Mouse (Mus musculus): Measurements from ENCODE around the gene Fyb2. TPM values are rescaled to one million over a fixed set of nuclear protein-coding genes. Genes with fewer than 3 reads are reported as not detected.

Gene Fyb2
- polyA plus RNA-seq, 1 experiment from 2014 or later, result 1.8 TPM

GRCm38 (mm10) chr4:104948886-104949285 lies 35.6 kb downstream of the Fyb2 start:
- DNase-seq, result peak; percentile 17
- no peak for ATAC-seq
- H3K4me2 ChIP-seq (ENCODE audit: low read depth, low read length), result no peak overlapping the region
- H3K4me3 ChIP-seq (ENCODE audit: low read depth, low read length), result no peak overlapping the region
- no peaks in the 10 kb centered on the region for H3K9me3 ChIP-seq (ENCODE audit: low read length)
- TF ChIP-seq EP300 (IDR thresholded peaks at IDR 0.05; ENCODE audit: low read depth) (no peak), CTCF (IDR thresholded peaks at IDR 0.05; ENCODE audit: low read depth) (no peak)
- no peak overlapping the region for H3K27ac ChIP-seq (ENCODE audit: low read depth)
- H3K4me1 ChIP-seq (ENCODE audit: insufficient read depth), result peaks cover 2% of the 10 kb centered on the region; the same call in 1 of the 2 replicates
- H3K9ac ChIP-seq (replicated peaks), result no peak overlapping the region
- WGBS (ENCODE audit: insufficient replicate concordance), result 71% methylated on average over 4 of the region's 4 CpGs
- no peaks in the 10 kb centered on the region for H3K36me3 ChIP-seq (replicated peaks; ENCODE audit: insufficient read depth, low read length)
- H3K27me3 ChIP-seq (ENCODE audit: insufficient read depth, low read length), result no peaks in the 10 kb centered on the region

GRCm38 (mm10) chr4:104949304-104949703 lies 36.0 kb downstream of the Fyb2 start:
- DNase-seq (no peak), ATAC-seq (no peak)
- WGBS (ENCODE audit: insufficient replicate concordance), result 46% methylated on average over 3 of the region's 3 CpGs
- TF ChIP-seq CTCF (IDR thresholded peaks at IDR 0.05; ENCODE audit: low read depth) (no peak), EP300 (IDR thresholded peaks at IDR 0.05; ENCODE audit: low read depth) (no peak)
- Histone ChIP-seq H3K4me2 (ENCODE audit: low read depth, low read length) (no peak overlapping the region), H3K9ac (replicated peaks) (no peak overlapping the region), H3K36me3 (replicated peaks; ENCODE audit: insufficient read depth, low read length) (no peaks in the 10 kb centered on the region), H3K27ac (ENCODE audit: low read depth) (no peak overlapping the region), H3K4me3 (ENCODE audit: low read depth, low read length) (no peak overlapping the region), H3K27me3 (ENCODE audit: insufficient read depth, low read length) (no peaks in the 10 kb centered on the region), H3K4me1 (ENCODE audit: insufficient read depth) (peaks cover 2% of the 10 kb centered on the region; the same call in 1 of the 2 replicates), H3K9me3 (ENCODE audit: low read length) (no peaks in the 10 kb centered on the region)

- Histone ChIP-seq H3K4me2 (ENCODE audit: low read depth, low read length) (no peak overlapping the region), H3K27ac (ENCODE audit: low read depth) (no peak overlapping the region), H3K4me3 (ENCODE audit: low read depth, low read length) (no peak overlapping the region), H3K27me3 (ENCODE audit: insufficient read depth, low read length) (no peaks in the 10 kb centered on the region), H3K9me3 (ENCODE audit: low read length) (no peaks in the 10 kb centered on the region), H3K9ac (replicated peaks) (no peak overlapping the region), H3K36me3 (replicated peaks; ENCODE audit: insufficient read depth, low read length) (no peaks in the 10 kb centered on the region), H3K4me1 (ENCODE audit: insufficient read depth) (peaks cover 2% of the 10 kb centered on the region; the same call in 1 of the 2 replicates)
- ATAC-seq, result no peak
- no peak for DNase-seq
- 80% methylated on average over 4 of the region's 4 CpGs for WGBS (ENCODE audit: insufficient replicate concordance)
- TF ChIP-seq CTCF (IDR thresholded peaks at IDR 0.05; ENCODE audit: low read depth) (no peak), EP300 (IDR thresholded peaks at IDR 0.05; ENCODE audit: low read depth) (no peak)
Observed at GRCm38 (mm10) chr4:104951280-104951878, 38.1 kb downstream of the Fyb2 start.

- Histone ChIP-seq H3K4me2 (ENCODE audit: low read depth, low read length) (no peak overlapping the region), H3K4me3 (ENCODE audit: low read depth, low read length) (no peak overlapping the region), H3K9ac (replicated peaks) (no peak overlapping the region), H3K27ac (ENCODE audit: low read depth) (no peak overlapping the region), H3K9me3 (ENCODE audit: low read length) (no peaks in the 10 kb centered on the region), H3K36me3 (replicated peaks; ENCODE audit: insufficient read depth, low read length) (no peaks in the 10 kb centered on the region), H3K4me1 (ENCODE audit: insufficient read depth) (no peaks in the 10 kb centered on the region), H3K27me3 (ENCODE audit: insufficient read depth, low read length) (no peaks in the 10 kb centered on the region)
- no peak for ATAC-seq
- no peak for TF ChIP-seq EP300 (IDR thresholded peaks at IDR 0.05; ENCODE audit: low read depth)
- TF ChIP-seq CTCF (IDR thresholded peaks at IDR 0.05; ENCODE audit: low read depth), result no peak
- DNase-seq, result no peak
- WGBS (ENCODE audit: insufficient replicate concordance), result 63% methylated on average over 7 of the region's 7 CpGs
Observed at GRCm38 (mm10) chr4:104956691-104957090, 43.4 kb downstream of the Fyb2 start.

- 66% methylated on average over 5 of the region's 5 CpGs for WGBS (ENCODE audit: insufficient replicate concordance)
Observed at GRCm38 (mm10) chr4:104961431-104961830, 48.2 kb downstream of the Fyb2 start.

GRCm38 (mm10) chr4:104972606-104973005 lies 59.4 kb downstream of the Fyb2 start:
- Histone ChIP-seq H3K9me3 (ENCODE audit: low read length) (no peaks in the 10 kb centered on the region), H3K4me3 (ENCODE audit: low read depth, low read length) (no peak overlapping the region), H3K27me3 (ENCODE audit: insufficient read depth, low read length) (no peaks in the 10 kb centered on the region), H3K4me2 (ENCODE audit: low read depth, low read length) (no peak overlapping the region), H3K9ac (replicated peaks) (no peak overlapping the region), H3K4me1 (ENCODE audit: insufficient read depth) (no peaks in the 10 kb centered on the region), H3K36me3 (replicated peaks; ENCODE audit: insufficient read depth, low read length) (no peaks in the 10 kb centered on the region), H3K27ac (ENCODE audit: low read depth) (no peak overlapping the region)
- TF ChIP-seq EP300 (IDR thresholded peaks at IDR 0.05; ENCODE audit: low read depth) (no peak), CTCF (IDR thresholded peaks at IDR 0.05; ENCODE audit: low read depth) (no peak)
- DNase-seq, result no peak
- 67% methylated on average over 2 of the region's 2 CpGs for WGBS (ENCODE audit: insufficient replicate concordance)
- ATAC-seq, result peak; percentile 45; the same call in 1 of the 2 replicates

More at GRCm38 (mm10) chr4:104961431-104961830, 48.2 kb downstream of the Fyb2 start:
- H3K27me3 ChIP-seq (ENCODE audit: insufficient read depth, low read length), result no peaks in the 10 kb centered on the region
- H3K9ac ChIP-seq (replicated peaks), result no peak overlapping the region
- H3K4me2 ChIP-seq (ENCODE audit: low read depth, low read length), result no peak overlapping the region
- H3K27ac ChIP-seq (ENCODE audit: low read depth), result no peak overlapping the region
- TF ChIP-seq EP300 (IDR thresholded peaks at IDR 0.05; ENCODE audit: low read depth) (no peak), CTCF (IDR thresholded peaks at IDR 0.05; ENCODE audit: low read depth) (no peak)
- DNase-seq (no peak), ATAC-seq (no peak)
- no peaks in the 10 kb centered on the region for H3K4me1 ChIP-seq (ENCODE audit: insufficient read depth)
- no peaks in the 10 kb centered on the region for H3K9me3 ChIP-seq (ENCODE audit: low read length)
- no peaks in the 10 kb centered on the region for H3K36me3 ChIP-seq (replicated peaks; ENCODE audit: insufficient read depth, low read length)
- H3K4me3 ChIP-seq (ENCODE audit: low read depth, low read length), result no peak overlapping the region

Measured in liver, postnatal 0 days (tissue).